Mouse (Mus musculus) forebrain, embryonic 11.5 days (tissue): ENCODE measurements around the gene Gpatch8. TPM values are rescaled to one million over a fixed set of nuclear protein-coding genes. Genes with fewer than 3 reads are reported as not detected.

Source experiments
- ATAC-seq: fragments of 200-750 bp; cut with Nextera tagmentation; replicated peaks from 2 replicates; pipeline ENCODE4 v1.8.0; 2017; ENCODE audit warnings: moderate TSS enrichment; ENCODE audit not compliant: low FRiP score
- DNase-seq: peaks from one replicate; pipeline ENCODE4 v3.0.0-alpha.2; 2017; ENCODE audit warnings: low spot score
- H3K27ac ChIP-seq: fragments of 300-500 bp; sonication (generic); 2 replicates; pipeline ENCODE4 v1.5.1; 2014; ENCODE audit warnings: low read depth, low read length
- H3K27me3 ChIP-seq: fragments of 300-500 bp; sonication (generic); 2 replicates; pipeline ENCODE4 v1.6.1; 2014; ENCODE audit warnings: mild to moderate bottlenecking, low read length, mixed read lengths; ENCODE audit not compliant: control insufficient read depth, insufficient read depth
- H3K36me3 ChIP-seq: fragments of 300-500 bp; sonication (generic); 2 replicates; pipeline ENCODE4 v1.6.1; 2014; ENCODE audit warnings: mild to moderate bottlenecking, low read length, moderate library complexity, mixed read lengths; ENCODE audit not compliant: control insufficient read depth, insufficient read depth
- H3K4me1 ChIP-seq: fragments of 300-500 bp; sonication (generic); replicated peaks from 2 replicates; pipeline ENCODE4 v1.6.1; 2014; ENCODE audit warnings: low read length, mixed read lengths; ENCODE audit not compliant: control insufficient read depth, insufficient read depth
- H3K4me2 ChIP-seq: fragments of 300-500 bp; sonication (generic); 2 replicates; pipeline ENCODE4 v1.6.1; 2014; ENCODE audit warnings: low read depth, mild to moderate bottlenecking, low read length, moderate library complexity, mixed read lengths; ENCODE audit not compliant: severe bottlenecking
- H3K4me3 ChIP-seq: fragments of 300-500 bp; sonication (generic); 2 replicates; pipeline ENCODE4 v1.5.1; 2014; ENCODE audit warnings: low read depth, low read length
- H3K9ac ChIP-seq: fragments of 300-500 bp; sonication (generic); 2 replicates; pipeline ENCODE4 v1.6.1; 2014; ENCODE audit warnings: low read length
- H3K9me3 ChIP-seq: fragments of 300-500 bp; sonication (generic); 2 replicates; pipeline ENCODE4 v1.6.1; 2016; ENCODE audit warnings: low read length, mixed read lengths; ENCODE audit not compliant: control insufficient read depth
- WGBS: fragments of 180-500 bp; shearing (Covaris S2); extraction: QIAGEN DNeasy Blood & Tissue Kit; methylation state at CpG from one replicate; pipeline ENCODE4 v1.1.7; 2014; 5-methylcytosine and 5-hydroxymethylcytosine counted together
- polyA plus RNA-seq: library from polyadenylated mRNA; unstranded; fragments of >200 nt; fragmentation: Nextera tagmentation; extraction: Ambion mirVana; gene quantifications from 2 replicates; pipeline ENCODE4 v1.2.1, GENCODE M21; 2014

Gpatch8 gene
- polyA plus RNA-seq, 1 experiment from 2014 or later: 54.5 TPM

DNA sequence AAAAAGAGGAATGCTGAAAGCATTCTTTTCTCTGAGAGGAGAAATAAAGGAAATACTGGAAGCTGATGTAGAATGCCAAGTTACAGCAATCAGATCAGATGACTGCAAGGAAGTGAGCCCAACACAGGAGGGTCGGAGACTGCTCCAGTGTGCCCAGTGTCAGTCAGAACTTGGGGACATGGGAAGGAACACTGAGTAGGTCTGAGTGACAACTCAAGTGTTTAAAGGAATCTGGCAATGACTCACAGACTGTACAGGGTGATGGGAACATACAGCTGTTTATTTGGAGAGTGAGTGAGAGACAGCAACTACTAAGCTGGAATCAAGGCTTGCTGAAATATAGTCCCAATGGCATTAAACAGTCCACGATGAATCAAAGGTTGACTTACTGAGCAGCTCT is 60.0 kb downstream of the Gpatch8 start:
- ATAC-seq (no peak), DNase-seq (no peak)
- H3K36me3 ChIP-seq: peaks cover 2% of the 10 kb centered on the region; the same call in 1 of the 2 replicates
- no peak overlapping the region for H3K4me3 ChIP-seq
- H3K9ac ChIP-seq: no peak overlapping the region
- H3K9me3 ChIP-seq: no peaks in the 10 kb centered on the region
- no peak overlapping the region for H3K4me2 ChIP-seq
- H3K4me1 ChIP-seq: no peaks in the 10 kb centered on the region
- no peaks in the 10 kb centered on the region for H3K27me3 ChIP-seq
- WGBS: 95% methylated on average over 2 of the region's 2 CpGs
- H3K27ac ChIP-seq: no peak overlapping the region

- no peak overlapping the region for H3K4me3 ChIP-seq
- no peaks in the 10 kb centered on the region for H3K4me1 ChIP-seq
- H3K4me2 ChIP-seq: no peak overlapping the region
- H3K36me3 ChIP-seq: peaks cover 2% of the 10 kb centered on the region; the same call in 1 of the 2 replicates
- H3K9me3 ChIP-seq: no peaks in the 10 kb centered on the region
- DNase-seq: no peak
- no peaks in the 10 kb centered on the region for H3K27me3 ChIP-seq
- no peak for ATAC-seq
- WGBS: 97% methylated on average over 5 of the region's 5 CpGs
- H3K9ac ChIP-seq: no peak overlapping the region
- H3K27ac ChIP-seq: no peak overlapping the region
Observed at GRCm38 (mm10) chr11:102495742-102496141, 60.5 kb downstream of the Gpatch8 start.

- Histone ChIP-seq H3K9ac (no peak overlapping the region), H3K4me3 (no peak overlapping the region), H3K4me2 (no peak overlapping the region), H3K36me3 (peaks cover 2% of the 10 kb centered on the region; the same call in 1 of the 2 replicates), H3K9me3 (no peaks in the 10 kb centered on the region), H3K27ac (no peak overlapping the region), H3K27me3 (no peaks in the 10 kb centered on the region), H3K4me1 (no peaks in the 10 kb centered on the region)
- 97% methylated on average over 6 of the region's 6 CpGs for WGBS
- no peak for DNase-seq
- no peak for ATAC-seq
Observed at GRCm38 (mm10) chr11:102495114-102495513, 61.1 kb downstream of the Gpatch8 start.

DNA sequence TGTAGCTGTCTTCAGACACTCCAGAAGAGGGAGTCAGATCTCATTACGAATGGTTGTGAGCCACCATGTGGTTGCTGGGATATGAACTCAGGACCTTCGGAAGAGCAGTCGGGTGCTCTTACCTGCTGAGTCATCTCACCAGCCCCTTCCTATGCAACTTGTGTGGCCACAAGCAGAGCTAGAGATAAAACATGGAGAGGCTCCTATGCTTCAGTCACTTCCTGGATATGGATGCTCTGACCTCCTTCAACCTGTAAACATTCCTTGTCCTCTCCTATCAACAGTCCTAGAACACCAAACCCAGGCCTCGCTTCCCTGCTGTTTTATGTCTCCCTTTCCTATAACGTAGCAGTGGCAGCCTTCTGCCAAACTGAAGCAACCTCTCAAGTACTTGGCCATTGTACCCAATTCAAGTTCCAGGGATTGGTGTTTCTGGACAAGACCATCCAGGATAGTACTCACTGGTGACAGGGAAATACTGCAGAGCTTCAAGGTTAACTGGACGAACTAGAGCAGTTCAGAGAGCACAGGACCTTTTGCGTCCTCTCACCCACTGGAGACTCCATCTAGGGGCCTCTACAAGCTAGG is 62.0 kb downstream of the Gpatch8 start:
- Histone ChIP-seq H3K4me1 (no peaks in the 10 kb centered on the region), H3K27ac (no peak overlapping the region), H3K9me3 (no peaks in the 10 kb centered on the region), H3K9ac (no peak overlapping the region), H3K27me3 (no peaks in the 10 kb centered on the region), H3K4me3 (no peak overlapping the region), H3K4me2 (no peak overlapping the region), H3K36me3 (peaks cover 2% of the 10 kb centered on the region; the same call in 1 of the 2 replicates)
- WGBS: 92% methylated on average over 7 of the region's 7 CpGs
- DNase-seq: no peak
- no peak for ATAC-seq

DNA sequence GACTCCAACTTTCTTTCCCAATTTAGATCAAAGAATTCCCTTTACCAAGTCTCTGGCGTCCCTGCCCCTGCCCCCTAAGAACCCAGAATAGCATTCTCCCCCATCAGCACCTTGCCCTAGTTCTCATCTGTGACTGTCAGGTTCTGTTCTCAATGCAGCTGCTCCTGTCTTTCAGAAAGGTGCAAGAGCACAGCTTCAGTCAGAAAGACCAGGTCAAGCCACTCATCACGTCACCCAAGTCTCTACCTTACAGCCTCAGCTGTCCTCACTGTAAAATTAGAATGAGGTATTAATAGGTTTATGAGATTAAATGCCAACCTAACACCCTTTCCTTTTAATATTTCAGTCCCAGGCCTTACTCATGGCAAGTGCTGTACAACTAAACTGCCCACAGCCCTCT is 63.0 kb downstream of the Gpatch8 start:
- H3K36me3 ChIP-seq: peaks cover 2% of the 10 kb centered on the region; the same call in 1 of the 2 replicates
- no peaks in the 10 kb centered on the region for H3K4me1 ChIP-seq
- DNase-seq (no peak), ATAC-seq (no peak)
- no peak overlapping the region for H3K4me2 ChIP-seq
- H3K9ac ChIP-seq: no peak overlapping the region
- H3K4me3 ChIP-seq: no peak overlapping the region
- H3K9me3 ChIP-seq: no peaks in the 10 kb centered on the region
- no peak overlapping the region for H3K27ac ChIP-seq
- 92% methylated on average over 2 of the region's 2 CpGs for WGBS
- no peaks in the 10 kb centered on the region for H3K27me3 ChIP-seq

DNA sequence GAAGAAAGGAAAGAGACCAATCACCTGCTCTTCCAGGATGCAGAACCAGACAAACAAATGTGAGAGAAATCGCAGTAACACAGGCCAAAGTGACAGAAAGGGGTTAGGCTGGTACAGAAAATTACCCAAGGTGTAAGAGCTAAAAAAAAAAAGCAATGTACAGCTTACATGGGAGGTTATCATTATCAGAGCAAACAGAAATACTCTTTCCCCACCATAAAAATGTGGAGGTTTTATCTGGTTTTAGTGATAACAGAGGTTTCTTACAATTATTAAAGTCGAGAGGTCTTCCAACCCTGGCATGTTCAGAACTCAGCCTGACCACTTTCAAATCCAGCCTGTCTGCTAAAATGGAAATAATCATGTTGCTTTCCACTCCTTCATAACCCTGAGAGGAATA is 68.3 kb downstream of the Gpatch8 start:
- Histone ChIP-seq H3K27me3 (no peaks in the 10 kb centered on the region), H3K4me2 (no peak overlapping the region), H3K27ac (no peak overlapping the region), H3K4me1 (no peaks in the 10 kb centered on the region), H3K4me3 (no peak overlapping the region), H3K36me3 (no peaks in the 10 kb centered on the region; the same call in 1 of the 2 replicates), H3K9ac (no peak overlapping the region), H3K9me3 (no peaks in the 10 kb centered on the region)
- ATAC-seq (no peak), DNase-seq (no peak)
- 95% methylated on average over 2 of the region's 2 CpGs for WGBS

DNA sequence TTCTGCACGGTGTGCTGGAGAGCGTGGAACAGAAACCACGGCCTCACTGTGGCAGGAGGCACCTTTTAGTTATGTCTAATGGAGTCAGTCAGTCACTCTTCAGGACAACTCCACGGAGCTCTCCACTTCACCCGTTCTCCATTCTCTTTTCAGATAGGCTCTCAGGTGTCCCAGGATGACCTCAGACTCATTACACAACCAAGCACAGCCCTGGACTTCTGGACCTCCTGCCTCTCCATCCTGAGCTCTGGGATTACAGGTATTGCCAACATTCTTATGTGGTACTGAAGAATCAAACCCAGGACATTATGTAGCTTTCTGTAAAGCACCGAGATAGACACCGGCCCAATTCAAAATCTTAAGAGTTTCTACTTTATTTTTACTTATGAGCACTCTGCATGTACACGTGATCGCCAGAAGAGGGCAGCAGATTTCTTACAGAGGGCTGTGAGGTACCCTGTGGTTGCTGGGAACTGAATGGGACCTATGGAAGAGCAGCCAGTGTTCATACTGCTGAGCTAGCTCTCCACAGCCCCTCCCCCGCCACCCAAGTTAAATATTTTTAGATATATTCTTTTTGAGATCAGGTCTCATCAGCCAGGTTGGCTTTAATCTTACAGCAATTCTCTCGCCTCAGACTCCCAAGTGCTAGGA is 69.3 kb downstream of the Gpatch8 start:
- H3K27ac ChIP-seq: no peak overlapping the region
- H3K9me3 ChIP-seq: no peaks in the 10 kb centered on the region
- no peak overlapping the region for H3K9ac ChIP-seq
- WGBS: 71% methylated on average over 11 of the region's 11 CpGs
- H3K36me3 ChIP-seq: peaks cover 3% of the 10 kb centered on the region; the same call in 1 of the 2 replicates
- no peak overlapping the region for H3K4me3 ChIP-seq
- H3K27me3 ChIP-seq: no peaks in the 10 kb centered on the region
- H3K4me1 ChIP-seq: no peaks in the 10 kb centered on the region
- ATAC-seq (no peak), DNase-seq (no peak)
- no peak overlapping the region for H3K4me2 ChIP-seq

- H3K9ac ChIP-seq: no peak overlapping the region
- no peak overlapping the region for H3K27ac ChIP-seq
- 92% methylated on average over 10 of the region's 10 CpGs for WGBS
- no peaks in the 10 kb centered on the region for H3K4me1 ChIP-seq
- H3K27me3 ChIP-seq: no peaks in the 10 kb centered on the region
- no peak overlapping the region for H3K4me2 ChIP-seq
- H3K9me3 ChIP-seq: no peaks in the 10 kb centered on the region
- ATAC-seq (no peak), DNase-seq (no peak)
- peaks cover 14% of the 10 kb centered on the region; the same call in 1 of the 2 replicates for H3K36me3 ChIP-seq
- no peak overlapping the region for H3K4me3 ChIP-seq
Observed at GRCm38 (mm10) chr11:102481779-102482178, 74.4 kb downstream of the Gpatch8 start.

DNA sequence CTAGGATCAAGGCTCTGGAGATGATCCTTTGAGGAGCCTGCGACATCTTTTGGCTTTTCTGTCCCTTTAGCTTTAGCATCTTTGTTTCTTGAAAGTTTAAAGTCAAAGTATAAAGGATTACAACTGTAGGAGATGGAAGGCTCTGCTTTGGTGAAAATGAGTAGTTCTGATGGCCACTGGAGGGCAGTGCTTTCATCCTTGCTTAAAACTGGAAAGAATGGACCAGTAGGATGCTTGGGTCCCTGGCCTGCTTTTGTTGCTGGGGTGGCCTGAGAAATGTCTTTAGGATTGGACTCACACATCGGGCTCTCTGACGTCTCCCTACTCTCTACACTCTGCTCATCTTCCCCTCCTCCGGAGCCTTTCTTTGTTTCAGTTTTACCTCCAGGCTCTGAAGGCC is 75.3 kb downstream of the Gpatch8 start:
- peaks cover 14% of the 10 kb centered on the region; the same call in 1 of the 2 replicates for H3K36me3 ChIP-seq
- DNase-seq: no peak
- H3K4me3 ChIP-seq: no peak overlapping the region
- ATAC-seq: no peak
- H3K4me2 ChIP-seq: no peak overlapping the region
- WGBS: 82% methylated on average over 4 of the region's 4 CpGs
- no peaks in the 10 kb centered on the region for H3K27me3 ChIP-seq
- H3K9ac ChIP-seq: no peak overlapping the region
- no peak overlapping the region for H3K27ac ChIP-seq
- H3K9me3 ChIP-seq: no peaks in the 10 kb centered on the region
- H3K4me1 ChIP-seq: no peaks in the 10 kb centered on the region
